Mouse (Mus musculus): ENCODE measurements around the gene Cxcl15.
"Not testable (repeated sequence)": the region's sequence is repeated elsewhere in the genome, so short reads cannot be mapped to it uniquely, and the experiment has no call there.

Gene Cxcl15

GRCm38 (mm10) chr5:90789306-90790073 lies 4.8 kb upstream of the Cxcl15 start:
- DNase-seq (ENCODE audit: low read depth in 1 of 2, low spot score in 2 of 2) = no peak

GRCm38 (mm10) chr5:90790074-90790502 lies 4.2 kb upstream of the Cxcl15 start:
- DNase-seq (ENCODE audit: low read depth in 1 of 2, low spot score in 2 of 2) = no peak

GRCm38 (mm10) chr5:90795392-90795791 lies 1.1 kb downstream of the Cxcl15 start:
- not testable (repeated sequence) for DNase-seq (ENCODE audit: low read depth in 1 of 2, low spot score in 2 of 2)

- no peak for DNase-seq (ENCODE audit: low read depth in 1 of 2, low spot score in 2 of 2)
These were observed 10.2 kb downstream of the Cxcl15 start for GRCm38 (mm10) chr5:90804574-90804973.

DNA sequence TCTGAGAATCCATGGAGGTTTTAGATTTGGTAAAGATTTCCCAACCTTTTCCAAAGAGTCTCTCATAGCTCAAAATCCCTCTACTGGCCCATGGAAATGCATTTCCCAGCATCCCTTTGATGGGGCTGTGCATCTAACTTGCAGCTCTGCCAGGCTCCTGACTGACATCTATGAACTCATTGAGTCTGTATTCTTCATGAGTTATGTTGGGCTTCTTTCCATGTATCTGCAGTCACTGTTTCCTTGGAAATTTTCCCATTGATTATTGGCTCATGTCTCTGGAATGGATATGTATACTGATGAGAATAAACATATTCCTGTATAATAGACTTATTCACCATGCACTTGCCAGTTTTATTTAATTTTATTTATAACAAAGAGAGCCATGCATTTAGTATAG lies 11.7 kb downstream of the Cxcl15 start:
- DNase-seq (ENCODE audit: low read depth in 1 of 2, low spot score in 2 of 2) = no peak

DNA sequence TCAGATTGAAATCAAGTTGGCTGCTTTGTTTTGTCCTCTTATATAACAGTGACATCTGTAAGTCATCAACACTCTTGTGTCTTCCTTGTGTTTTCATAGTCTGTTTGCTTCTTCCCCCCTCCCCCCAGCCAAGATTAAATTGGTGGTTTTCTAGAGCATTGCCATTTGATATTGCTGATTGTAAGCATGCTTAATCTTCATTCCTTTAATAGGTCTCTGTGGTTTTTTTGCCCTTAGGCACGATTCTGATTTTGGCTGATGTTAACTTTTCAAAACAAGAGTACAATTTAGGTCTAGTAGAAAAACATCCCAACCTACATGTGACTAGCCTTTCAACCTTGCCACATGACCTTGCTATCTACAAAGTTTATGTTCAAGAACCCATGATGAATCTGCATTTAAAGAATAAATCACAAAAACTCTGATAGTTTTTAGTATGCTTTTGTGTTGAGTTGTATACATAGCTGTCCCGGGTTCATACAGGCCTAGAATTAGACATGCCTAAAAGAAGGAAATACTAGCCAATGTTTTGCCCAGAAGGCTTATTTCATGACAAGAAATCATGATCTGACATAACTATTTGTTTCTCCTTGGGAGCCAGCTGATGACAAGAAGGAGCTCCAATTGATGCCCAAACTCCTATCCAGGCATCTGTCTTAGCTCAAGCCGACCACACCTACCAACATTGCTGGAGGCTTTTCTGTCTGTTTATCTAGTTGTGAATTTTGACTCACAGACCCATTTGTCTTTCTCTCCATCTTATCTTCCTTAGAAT lies 13.0 kb downstream of the Cxcl15 start:
- DNase-seq (ENCODE audit: low read depth in 1 of 2, low spot score in 2 of 2) = no peak

DNA sequence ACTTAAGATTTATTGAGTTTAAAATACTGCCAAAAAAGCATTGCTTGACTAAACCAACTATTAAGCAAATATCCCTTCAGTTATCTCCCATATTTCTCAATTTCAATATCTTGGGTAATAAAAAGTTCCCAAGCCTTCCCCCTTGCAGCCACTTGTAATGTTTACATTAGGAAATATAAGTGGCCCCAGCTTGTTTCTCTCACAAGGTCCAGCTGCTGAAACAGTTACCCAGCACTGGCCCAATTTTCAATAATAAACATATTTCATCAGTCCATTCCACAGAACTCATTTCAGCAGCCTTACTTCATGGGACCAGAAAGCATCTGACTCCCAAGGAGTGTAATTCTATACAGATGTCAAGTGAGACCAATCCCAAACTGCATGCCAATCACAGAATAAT lies 25.4 kb downstream of the Cxcl15 start:
- DNase-seq (ENCODE audit: low read depth in 1 of 2, low spot score in 2 of 2) = no peak

DNA sequence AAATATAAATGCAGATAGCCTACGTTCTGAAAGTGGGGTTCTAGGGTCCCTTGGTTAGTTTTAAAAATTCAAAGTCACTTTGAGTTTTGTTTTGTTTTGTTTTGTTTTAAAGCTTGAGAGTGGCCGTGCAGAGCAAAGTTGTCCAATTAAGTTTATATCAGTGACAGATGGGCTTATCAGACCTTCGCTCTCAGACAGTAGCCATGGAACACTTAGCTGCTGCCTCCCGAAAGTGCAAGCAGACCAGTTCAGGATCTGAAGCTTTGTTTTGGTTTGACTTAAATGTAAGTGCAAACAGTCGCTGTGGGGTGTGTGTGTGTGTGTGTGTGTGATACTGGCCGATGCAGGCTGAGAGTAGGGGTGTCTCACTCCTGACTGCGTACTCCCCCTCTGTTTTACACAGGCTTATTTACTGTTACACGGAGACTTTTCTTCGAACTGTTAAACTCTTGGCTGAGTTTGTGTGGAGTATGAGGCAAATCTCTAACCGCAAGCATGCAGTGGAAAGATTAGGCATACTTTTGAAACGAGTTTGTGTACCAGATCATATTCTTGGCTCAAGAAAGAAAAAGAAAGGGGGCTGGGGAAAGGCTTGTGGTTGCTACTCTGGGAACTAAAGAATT lies 37.9 kb downstream of the Cxcl15 start:
- DNase-seq (ENCODE audit: low read depth in 1 of 2, low spot score in 2 of 2) = no peak

DNA sequence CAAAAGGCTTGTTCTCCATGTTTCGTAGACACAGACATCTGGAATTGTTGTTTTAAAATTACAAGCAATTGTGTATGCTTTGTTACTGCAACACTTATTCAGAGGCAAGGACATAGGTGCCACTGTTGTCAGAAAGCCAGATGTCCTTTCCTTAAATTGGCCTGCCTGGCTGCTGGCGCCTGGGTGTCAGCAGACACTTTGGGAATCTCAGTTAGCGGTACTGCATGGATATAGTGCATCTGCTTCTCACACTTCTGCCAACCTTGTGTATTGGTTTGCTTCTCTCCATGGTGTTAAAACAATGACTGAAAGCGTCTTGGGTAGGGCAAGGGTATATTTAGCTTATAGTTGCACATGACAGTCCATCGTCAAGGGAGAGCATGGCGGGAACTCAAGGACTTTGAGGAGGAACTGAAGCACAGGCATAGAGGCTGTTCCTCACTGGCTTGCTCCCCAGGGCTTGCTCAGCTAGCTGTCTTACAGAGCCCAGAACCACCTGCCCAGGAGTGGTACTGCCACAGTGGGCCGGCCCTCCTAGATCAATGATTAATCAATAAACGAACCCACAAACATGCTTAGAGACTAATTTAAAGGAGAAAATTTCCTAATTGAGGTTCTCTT lies 38.5 kb downstream of the Cxcl15 start:
- no peak for DNase-seq (ENCODE audit: low read depth in 1 of 2, low spot score in 2 of 2)

- DNase-seq (ENCODE audit: low read depth in 1 of 2, low spot score in 2 of 2) = no peak
These were observed 40.1 kb downstream of the Cxcl15 start for GRCm38 (mm10) chr5:90834436-90834835.

DNA sequence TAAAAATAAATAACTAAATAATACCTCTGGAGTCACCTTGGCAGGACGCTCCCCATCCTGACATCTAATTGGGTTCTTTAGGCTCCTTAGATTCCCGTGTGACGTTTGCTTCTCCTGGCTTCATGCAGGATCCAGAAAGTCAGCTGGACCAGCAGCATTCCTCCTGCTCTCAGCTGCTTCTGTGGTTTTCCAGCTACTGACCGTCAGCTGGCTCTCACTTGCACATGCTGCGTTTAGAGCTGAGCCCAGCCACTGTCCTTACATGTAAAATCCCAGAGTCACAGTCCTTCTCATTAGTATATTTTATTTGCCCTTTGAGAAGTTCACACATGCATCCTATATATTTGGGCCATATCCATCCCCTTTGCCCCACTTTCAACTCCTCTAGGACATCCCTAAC lies 44.2 kb downstream of the Cxcl15 start:
- no peak for DNase-seq (ENCODE audit: low read depth in 1 of 2, low spot score in 2 of 2)

GRCm38 (mm10) chr5:90840902-90841869 lies 46.9 kb downstream of the Cxcl15 start:
- no peak for DNase-seq (ENCODE audit: low read depth in 1 of 2, low spot score in 2 of 2)

GRCm38 (mm10) chr5:90843891-90844290 lies 49.6 kb downstream of the Cxcl15 start:
- DNase-seq (ENCODE audit: low read depth in 1 of 2, low spot score in 2 of 2) = no peak

DNA sequence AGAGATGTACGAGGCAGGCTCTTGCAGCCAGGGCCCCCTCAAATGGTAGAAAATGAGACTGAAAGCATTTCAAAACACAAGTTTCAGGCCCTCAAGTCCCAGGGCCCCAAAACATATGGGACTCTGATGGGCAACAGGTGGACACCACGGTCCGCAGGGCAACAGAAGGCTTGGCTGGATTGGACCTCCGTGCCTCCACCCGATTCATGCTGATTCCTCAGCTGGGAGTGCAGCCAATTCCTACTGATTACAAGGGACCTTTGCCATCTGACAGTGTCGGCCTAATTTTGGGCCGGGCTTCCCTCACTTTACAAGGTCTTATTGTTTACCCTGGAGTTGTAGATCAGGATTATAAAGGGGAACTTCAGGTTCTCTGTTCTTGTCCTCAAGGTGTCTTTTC lies 55.8 kb downstream of the Cxcl15 start:
- DNase-seq (ENCODE audit: low read depth in 1 of 2, low spot score in 2 of 2) = not testable (repeated sequence)

GRCm38 (mm10) chr5:90851391-90851790 lies 57.1 kb downstream of the Cxcl15 start:
- not testable (repeated sequence) for DNase-seq (ENCODE audit: low read depth in 1 of 2, low spot score in 2 of 2)

Data from monocyte, adult 2 months (primary cell).